Mouse (Mus musculus) bone marrow, adult 2 months (tissue): ENCODE data around the gene Hoxb8.

Source experiments
- CTCF ChIP-seq: fragments of 200-500 bp; IDR thresholded peaks from 2 replicates; pipeline ENCODE4 v1.5.1; 2011; ENCODE audit warnings: low read length, control low read depth; ENCODE audit not compliant: control insufficient read depth, insufficient read depth
- POLR2A ChIP-seq: fragments of 200-500 bp; IDR thresholded peaks from 2 replicates; pipeline ENCODE4 v1.6.1; 2011; ENCODE audit warnings: low read depth, mild to moderate bottlenecking, control low read depth, low read length, borderline replicate concordance; ENCODE audit not compliant: control insufficient read depth

DNA sequence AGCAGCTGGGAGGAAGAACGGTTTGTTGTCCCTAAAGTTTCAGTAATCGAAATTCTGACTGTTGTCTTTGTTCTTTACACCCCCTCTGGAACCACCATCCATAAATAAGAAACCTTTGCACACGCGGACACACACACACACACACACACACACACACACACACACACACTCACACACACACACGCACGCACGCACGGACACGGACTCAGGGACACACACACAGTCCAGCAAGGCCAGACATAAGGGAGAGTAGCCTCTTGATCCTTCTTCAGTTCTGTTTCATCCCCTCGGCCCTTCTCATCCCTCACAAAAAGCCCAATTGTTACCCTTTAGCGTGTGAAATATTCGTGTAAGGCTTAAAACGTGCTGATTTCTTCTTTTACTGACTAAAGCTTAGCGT, 3.4 kb upstream of the Hoxb8 start:
- no peak for TF ChIP-seq CTCF
- TF ChIP-seq POLR2A: no peak
